Mouse (Mus musculus) ovary, adult 18-20 months (tissue): ENCODE measurements at regions not wholly inside any gene's neighbourhood (a gene's known extent, or its start where the extent isn't known, plus 50 kb on each side); places are given as distances from the start of the nearest gene placed in this dataset.

Experiments used
- DNase-seq: peaks from one replicate; pipeline ENCODE4 v3.0.0; 2022; ENCODE audit warnings: low spot score, mixed read lengths

GRCm38 (mm10) chr7:78971644-78972313 lies 58.6 kb downstream of the Isg20 start:
- DNase-seq, result no peak

GRCm38 (mm10) chr7:78989751-78990206 lies 63.5 kb upstream of the Acan start:
- no peak for DNase-seq

- DNase-seq, result peak; percentile 21
Observed at GRCm38 (mm10) chr7:78990302-78991038, 62.8 kb upstream of the Acan start.

GRCm38 (mm10) chr7:78992991-78993390 lies 60.3 kb upstream of the Acan start:
- DNase-seq, result no peak

GRCm38 (mm10) chr7:78994134-78994533 lies 59.1 kb upstream of the Acan start:
- DNase-seq, result no peak

- no peak for DNase-seq
Observed at GRCm38 (mm10) chr7:78995034-78995433, 58.2 kb upstream of the Acan start.

GRCm38 (mm10) chr7:78995820-78996219 lies 57.5 kb upstream of the Acan start:
- DNase-seq, result no peak
